Mouse (Mus musculus) megakaryocyte, embryonic 14.5 days (primary cell): ENCODE data around the gene Cog6. TPM values are rescaled to one million over a fixed set of nuclear protein-coding genes. Genes with fewer than 3 reads are reported as not detected.

ENCODE experiments used
- H3K27me3 ChIP-seq: replicated peaks from 2 replicates; pipeline ENCODE3; 2012; ENCODE audit warnings: inconsistent platforms
- H3K36me3 ChIP-seq: replicated peaks from 2 replicates; pipeline ENCODE3; 2012; ENCODE audit warnings: low read length, inconsistent platforms, mixed read lengths
- H3K4me1 ChIP-seq: 2 replicates; pipeline ENCODE4 v1.6.1; 2012; ENCODE audit warnings: inconsistent platforms
- H3K4me3 ChIP-seq: replicated peaks from 2 replicates; pipeline ENCODE3; 2012; ENCODE audit warnings: moderate library complexity, mild to moderate bottlenecking, inconsistent platforms
- H3K9me3 ChIP-seq: 2 replicates; pipeline ENCODE4 v1.6.1; 2012; ENCODE audit warnings: inconsistent platforms
- FLI1 ChIP-seq: IDR thresholded peaks from 2 replicates; pipeline ENCODE4 v1.6.1; 2012; ENCODE audit warnings: low read length, inconsistent platforms, mixed read lengths
- GATA1 ChIP-seq: IDR thresholded peaks from 3 replicates; pipeline ENCODE4 v1.6.1; 2012; ENCODE audit warnings: mixed read lengths, low read length, inconsistent platforms, borderline replicate concordance
- polyA plus RNA-seq: library from polyadenylated mRNA; stranded (reverse); fragments of >175 nt; gene quantifications from 2 replicates; pipeline ENCODE4 v1.2.3, GENCODE M21; 2012; ENCODE audit warnings: low replicate concordance; ENCODE audit not compliant: insufficient read depth

The Cog6 gene
- polyA plus RNA-seq, 1 experiment, result 19.6 TPM

DNA sequence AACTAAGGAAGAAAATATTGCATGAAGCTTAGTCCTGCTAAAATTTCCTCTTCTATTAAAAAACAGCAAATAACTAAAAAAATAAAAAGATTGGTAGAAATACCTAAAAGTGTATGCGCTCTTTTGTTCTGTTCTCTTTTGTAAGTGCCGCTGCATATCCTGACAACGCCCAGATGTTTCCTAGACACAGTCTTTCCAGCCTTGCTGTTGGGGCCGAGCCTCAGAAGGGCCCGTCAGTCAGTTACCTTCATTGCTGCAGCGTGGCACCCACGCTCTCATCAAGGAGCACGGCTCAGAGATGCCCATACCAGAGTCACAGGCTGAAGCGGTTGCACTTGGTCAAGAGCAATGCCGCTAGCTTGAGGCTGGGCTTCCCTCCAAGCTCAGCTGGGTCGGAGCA is 60.8 kb downstream of the Cog6 start:
- Histone ChIP-seq H3K27me3 (no peaks in the 10 kb centered on the region), H3K4me3 (peak overlapping the region; percentile 75), H3K36me3 (peaks cover 5% of the 10 kb centered on the region), H3K4me1 (peaks cover 80% of the 10 kb centered on the region), H3K9me3 (peaks cover 12% of the 10 kb centered on the region)
- TF ChIP-seq GATA1 (no peak), FLI1 (no peak)

DNA sequence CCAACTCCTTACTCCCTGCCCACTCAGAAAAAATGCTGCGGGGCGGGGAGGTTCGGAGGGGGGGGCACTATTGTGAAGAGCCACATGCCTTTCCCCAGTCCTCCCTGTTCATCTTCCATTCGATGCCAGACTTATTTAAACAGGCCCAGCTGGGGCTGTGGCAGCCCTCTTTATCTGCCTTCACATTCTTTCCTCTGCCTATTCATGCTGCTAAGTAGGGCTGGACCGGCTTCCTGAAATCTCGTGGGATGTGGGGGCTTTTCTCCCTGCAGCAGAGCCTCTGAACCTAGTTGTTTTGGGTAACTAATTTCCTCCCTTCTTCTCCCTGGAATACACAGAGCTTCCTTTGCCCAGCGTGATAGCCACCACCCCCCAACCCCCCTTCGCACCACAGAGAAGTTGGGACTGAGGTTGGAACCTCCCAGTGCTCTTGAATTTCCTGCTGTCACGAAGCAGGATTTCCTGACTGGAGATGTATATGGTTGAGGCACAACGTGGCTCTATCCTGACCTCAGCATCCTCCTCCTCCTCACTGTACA is 61.5 kb downstream of the Cog6 start:
- H3K4me3 ChIP-seq, result peak overlapping the region; percentile 88
- peaks cover 7% of the 10 kb centered on the region for H3K9me3 ChIP-seq
- H3K27me3 ChIP-seq, result no peaks in the 10 kb centered on the region
- peaks cover 82% of the 10 kb centered on the region for H3K4me1 ChIP-seq
- no peak for TF ChIP-seq GATA1
- peak; percentile 74 for TF ChIP-seq FLI1
- peaks cover 5% of the 10 kb centered on the region for H3K36me3 ChIP-seq

DNA sequence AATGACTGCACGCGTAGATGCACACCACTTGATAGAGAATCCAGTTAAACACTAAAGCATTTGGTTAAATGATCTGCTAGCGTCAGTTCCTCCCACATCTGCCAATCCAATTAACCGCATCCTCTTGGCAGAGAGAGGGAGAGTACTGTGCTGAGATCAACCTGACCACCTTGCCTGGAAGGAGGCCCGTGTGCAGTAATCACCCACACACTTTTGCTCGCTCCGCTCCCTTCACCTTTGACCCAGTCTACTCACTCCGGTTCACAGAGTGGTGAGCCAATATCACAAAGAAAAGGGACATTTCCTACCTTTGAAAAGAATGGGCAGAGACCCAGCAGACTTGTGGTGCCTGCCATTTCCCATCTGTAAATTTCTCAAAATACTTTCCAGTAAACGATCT is 62.4 kb downstream of the Cog6 start:
- no peaks in the 10 kb centered on the region for H3K27me3 ChIP-seq
- peak overlapping the region; percentile 76 for H3K4me3 ChIP-seq
- TF ChIP-seq GATA1, result no peak
- no peak for TF ChIP-seq FLI1

DNA sequence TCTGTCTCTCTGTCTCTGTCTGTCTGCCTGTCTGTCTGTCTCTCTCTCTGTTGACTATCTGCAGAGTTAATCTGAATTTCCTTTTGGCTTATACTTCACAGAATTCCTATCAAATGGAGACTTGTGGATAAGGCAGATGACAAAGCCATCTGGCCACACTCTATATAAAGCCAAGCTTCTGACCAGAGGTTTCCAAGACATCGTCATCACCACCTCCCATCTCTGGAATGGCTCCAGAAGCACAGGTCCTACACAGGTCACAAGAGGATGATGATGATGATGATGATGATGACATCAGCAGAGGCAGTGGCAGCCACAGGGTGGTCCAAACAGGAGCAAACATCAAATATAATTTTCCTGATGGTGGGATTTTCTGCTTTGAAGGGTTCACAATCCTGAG is 63.2 kb downstream of the Cog6 start:
- Histone ChIP-seq H3K4me1 (peaks cover 91% of the 10 kb centered on the region), H3K9me3 (no peaks in the 10 kb centered on the region)

More for the DNA sequence above, 62.4 kb downstream of the Cog6 start:
- Histone ChIP-seq H3K36me3 (no peaks in the 10 kb centered on the region), H3K4me1 (peaks cover 91% of the 10 kb centered on the region), H3K9me3 (no peaks in the 10 kb centered on the region)

DNA sequence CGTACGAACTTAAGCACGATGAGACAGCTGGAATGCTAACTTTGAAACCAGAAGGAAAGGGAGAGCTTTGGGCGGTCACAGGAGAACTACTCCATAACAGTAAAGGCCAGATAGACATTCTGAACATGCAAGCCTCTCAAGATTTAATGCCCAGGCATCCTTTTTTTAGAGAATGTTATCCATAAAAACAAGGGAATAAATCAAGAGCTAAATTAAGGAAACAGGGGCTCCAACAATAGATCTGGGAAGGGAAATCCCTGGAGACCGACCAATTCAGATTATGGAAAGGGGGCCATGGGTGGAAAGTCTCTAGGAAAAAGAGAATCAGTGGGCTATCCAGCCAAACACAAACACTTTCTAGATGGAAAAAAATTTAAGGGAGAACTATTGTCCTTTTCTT is 68.2 kb downstream of the Cog6 start:
- TF ChIP-seq FLI1 (no peak), GATA1 (no peak)
- Histone ChIP-seq H3K9me3 (no peaks in the 10 kb centered on the region), H3K4me3 (no peak overlapping the region), H3K27me3 (no peaks in the 10 kb centered on the region), H3K36me3 (no peaks in the 10 kb centered on the region), H3K4me1 (peaks cover 80% of the 10 kb centered on the region)

More for the DNA sequence above, 63.2 kb downstream of the Cog6 start:
- no peaks in the 10 kb centered on the region for H3K36me3 ChIP-seq
- H3K27me3 ChIP-seq, result no peaks in the 10 kb centered on the region
- H3K4me3 ChIP-seq, result no peak overlapping the region
- TF ChIP-seq GATA1 (no peak), FLI1 (no peak)

DNA sequence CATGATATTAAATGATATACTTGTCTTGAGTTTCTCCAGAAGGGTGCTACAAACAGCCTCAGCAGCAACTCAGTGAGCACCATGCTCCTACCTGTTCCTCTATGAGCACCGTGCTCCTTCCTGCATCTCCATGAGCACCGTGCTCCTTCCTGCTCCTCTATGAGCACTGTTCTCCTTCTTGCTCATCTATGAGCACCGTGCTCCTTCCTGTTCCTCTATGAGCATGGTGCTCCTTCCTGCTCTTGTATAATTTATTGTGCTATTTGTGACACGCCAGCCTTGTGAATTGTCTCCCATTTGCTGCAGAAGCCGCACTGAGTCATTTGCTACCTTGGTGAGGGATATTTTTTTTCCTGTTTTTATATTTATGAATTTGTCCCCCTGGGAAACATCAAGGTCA is 69.6 kb downstream of the Cog6 start:
- no peaks in the 10 kb centered on the region for H3K27me3 ChIP-seq
- H3K4me3 ChIP-seq, result no peak overlapping the region
- TF ChIP-seq GATA1, result no peak
- no peak for TF ChIP-seq FLI1

DNA sequence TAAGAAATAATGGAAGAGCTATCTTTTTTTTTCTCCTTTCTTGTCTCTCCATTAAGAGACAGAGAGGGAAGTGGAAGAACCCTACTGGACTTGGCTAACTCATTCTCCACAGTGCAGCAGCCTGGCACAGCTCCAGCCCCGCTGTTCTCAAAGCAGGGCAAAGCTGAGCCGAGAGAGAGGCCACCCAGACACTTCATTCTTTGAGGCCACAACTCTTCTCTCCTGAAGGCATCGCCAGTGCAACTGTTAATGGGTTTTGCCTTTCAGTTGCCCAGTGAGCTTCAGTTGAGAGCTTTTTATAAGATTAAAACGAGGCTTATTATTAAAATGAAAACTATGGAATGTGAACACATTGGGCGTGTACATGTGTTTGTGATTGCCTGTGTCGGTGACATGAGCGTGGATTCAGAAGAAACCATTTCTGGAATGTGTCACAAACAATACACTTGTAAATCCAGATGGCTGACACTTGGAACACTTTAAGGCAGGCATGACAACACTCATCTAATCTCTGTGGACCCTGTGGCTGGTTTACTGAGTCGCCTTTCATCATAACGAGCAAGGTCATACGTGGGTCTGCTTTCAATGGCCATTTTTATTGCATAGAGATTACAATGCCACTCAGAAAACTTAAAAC is 76.1 kb downstream of the Cog6 start:
- H3K4me3 ChIP-seq, result no peak overlapping the region
- H3K9me3 ChIP-seq, result no peaks in the 10 kb centered on the region
- H3K4me1 ChIP-seq, result peaks cover 83% of the 10 kb centered on the region
- no peaks in the 10 kb centered on the region for H3K36me3 ChIP-seq
- TF ChIP-seq GATA1 (no peak), FLI1 (no peak)
- peaks cover 2% of the 10 kb centered on the region for H3K27me3 ChIP-seq

More for the DNA sequence above, 69.6 kb downstream of the Cog6 start:
- no peaks in the 10 kb centered on the region for H3K9me3 ChIP-seq
- H3K36me3 ChIP-seq, result no peaks in the 10 kb centered on the region
- peaks cover 80% of the 10 kb centered on the region for H3K4me1 ChIP-seq

DNA sequence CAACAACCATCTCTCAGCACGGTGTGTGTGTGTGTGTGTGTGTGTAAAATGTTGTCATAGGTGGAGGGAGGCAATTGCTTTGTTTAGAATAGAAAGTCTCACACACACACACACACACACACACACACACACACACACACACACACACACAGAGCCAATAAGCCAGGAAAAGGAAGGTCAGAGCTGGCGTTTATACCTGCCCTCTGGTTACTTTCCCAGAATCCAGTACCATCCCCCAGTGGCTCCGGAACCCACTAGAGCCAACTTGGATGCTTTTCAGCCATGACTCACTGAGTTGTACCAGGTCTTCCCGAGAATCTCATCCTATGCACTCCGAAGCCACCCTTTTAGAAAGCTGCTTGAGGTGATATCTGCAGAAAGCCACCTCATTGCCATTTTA is 78.6 kb downstream of the Cog6 start:
- Histone ChIP-seq H3K36me3 (no peaks in the 10 kb centered on the region), H3K27me3 (peaks cover 5% of the 10 kb centered on the region), H3K4me3 (no peak overlapping the region), H3K4me1 (peaks cover 61% of the 10 kb centered on the region), H3K9me3 (no peaks in the 10 kb centered on the region)
- TF ChIP-seq GATA1 (no peak), FLI1 (no peak)

DNA sequence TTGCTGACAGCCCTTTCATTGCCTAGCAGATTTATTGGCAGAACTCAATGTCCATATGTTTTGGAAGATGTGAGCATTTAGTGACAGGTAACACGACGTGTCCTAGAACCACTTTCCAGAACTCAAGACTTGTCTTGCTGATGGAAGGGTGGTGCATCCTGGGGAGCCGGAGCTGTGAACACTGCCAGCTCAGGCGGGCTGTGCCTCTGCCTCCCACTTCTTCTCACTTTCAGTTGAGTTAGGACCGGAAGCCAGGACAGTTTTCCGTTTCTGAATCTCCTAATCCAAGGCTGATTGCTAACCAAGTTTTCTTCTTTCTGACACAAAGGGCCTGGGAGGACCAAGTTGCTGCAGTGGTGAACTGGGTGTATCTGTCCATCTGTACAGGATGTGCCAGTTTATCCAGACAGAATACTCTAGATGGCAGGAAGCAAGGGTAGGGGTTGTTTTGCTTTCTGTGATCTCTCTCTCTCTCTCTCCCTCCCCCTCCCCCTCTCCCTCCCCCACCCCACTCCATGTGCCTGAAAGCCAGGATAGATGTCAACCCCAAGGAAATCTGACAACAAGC is 79.2 kb downstream of the Cog6 start:
- no peak for TF ChIP-seq GATA1
- no peak for TF ChIP-seq FLI1
- peaks cover 8% of the 10 kb centered on the region for H3K27me3 ChIP-seq
- no peaks in the 10 kb centered on the region for H3K36me3 ChIP-seq
- peaks cover 57% of the 10 kb centered on the region for H3K4me1 ChIP-seq
- H3K9me3 ChIP-seq, result no peaks in the 10 kb centered on the region
- no peak overlapping the region for H3K4me3 ChIP-seq

DNA sequence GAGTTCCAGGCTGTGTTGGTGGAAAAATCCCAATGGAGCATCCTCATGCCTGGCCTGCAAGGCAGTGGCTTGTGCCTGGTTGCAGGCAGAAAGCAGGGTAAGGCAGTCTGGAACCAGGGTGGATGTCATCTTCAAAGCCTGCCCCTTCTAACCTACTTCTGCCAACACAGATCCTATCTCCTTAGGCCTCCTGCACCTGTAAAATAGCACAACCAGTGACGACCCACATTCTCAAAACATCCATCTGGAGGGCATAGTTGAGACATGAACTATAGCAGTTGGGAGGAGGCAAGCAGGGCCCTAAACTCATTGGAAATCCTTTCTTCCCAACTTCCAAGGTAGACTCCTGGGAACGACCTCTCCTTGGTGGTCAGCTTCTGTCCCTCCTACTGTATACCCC is 85.1 kb downstream of the Cog6 start:
- no peak overlapping the region for H3K4me3 ChIP-seq
- no peak for TF ChIP-seq FLI1
- TF ChIP-seq GATA1, result no peak
- H3K9me3 ChIP-seq, result no peaks in the 10 kb centered on the region
- H3K36me3 ChIP-seq, result no peaks in the 10 kb centered on the region
- peaks cover 13% of the 10 kb centered on the region for H3K27me3 ChIP-seq
- peaks cover 45% of the 10 kb centered on the region for H3K4me1 ChIP-seq

Other genes with a start within 250 kb of the Cog6 start
- gene Lhfp, start 24.3 kb upstream of the Cog6 start, polyA plus RNA-seq, result 1.0 TPM in 1 of 2 replicates, not detected in the other